Mouse (Mus musculus) thymus, postnatal 10 days (tissue): ENCODE measurements at regions not wholly inside any gene's neighbourhood (a gene's known extent, or its start where the extent isn't known, plus 50 kb on each side); places are given as distances from the start of the nearest gene placed in this dataset.

ENCODE experiments used
- DNase-seq, 2 experiments: peaks; one replicate each; pipeline ENCODE4 v3.0.0; 2021; ENCODE audit warnings: low spot score in 2 of 2

GRCm38 (mm10) chr9:41697611-41698467, 426.3 kb downstream of the Sorl1 start:
- no peak for DNase-seq

GRCm38 (mm10) chr9:41697160-41697559, 426.9 kb downstream of the Sorl1 start:
- no peak for DNase-seq

GRCm38 (mm10) chr9:41682911-41683310, 441.2 kb downstream of the Sorl1 start:
- no peak for DNase-seq

DNA sequence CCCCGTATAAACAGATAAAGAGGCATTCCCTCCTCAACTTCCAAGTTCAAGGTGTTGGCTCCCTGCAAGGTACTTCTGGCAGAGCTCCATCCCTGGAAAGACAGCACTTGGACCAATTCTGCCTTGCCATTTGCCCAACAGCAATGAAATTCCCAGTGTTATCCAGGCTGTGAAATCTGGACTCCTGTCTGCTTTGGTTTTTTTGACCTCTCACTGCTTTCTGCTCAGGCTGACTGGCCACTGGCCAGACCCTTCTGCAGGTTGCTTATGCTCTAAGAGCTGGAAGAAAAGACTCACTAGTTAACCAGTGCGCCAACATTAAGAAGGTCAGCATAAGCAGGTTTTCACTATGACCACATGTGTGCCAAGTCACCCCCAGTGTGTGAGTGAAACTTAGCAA, 448.4 kb downstream of the Sorl1 start:
- no peak for DNase-seq

GRCm38 (mm10) chr9:41672958-41673357, 451.1 kb downstream of the Sorl1 start:
- DNase-seq, result no peak

GRCm38 (mm10) chr9:41668741-41669140, 455.4 kb downstream of the Sorl1 start:
- DNase-seq, result no peak

- DNase-seq, result no peak
These were observed 459.0 kb downstream of the Sorl1 start for GRCm38 (mm10) chr9:41665000-41665685.

DNA sequence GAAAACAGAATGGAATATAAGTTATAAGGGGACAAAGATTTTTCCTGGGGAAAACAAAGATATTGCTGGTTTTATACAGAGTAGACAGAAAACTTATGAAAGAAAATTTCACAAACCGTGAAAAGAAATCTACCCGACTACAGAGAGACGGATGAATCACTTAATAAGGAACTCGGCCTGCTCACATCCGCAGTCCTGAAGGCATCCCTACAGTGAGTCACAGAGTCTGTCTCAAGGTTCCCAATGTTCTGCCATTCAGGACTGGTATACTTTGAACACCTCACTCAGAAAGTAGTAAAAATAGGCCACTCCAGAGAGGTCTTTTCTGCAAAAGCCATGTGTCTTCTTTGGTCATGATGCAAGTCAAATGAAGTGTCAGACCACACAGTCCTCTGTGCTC, 463.5 kb downstream of the Sorl1 start:
- DNase-seq, result no peak

DNA sequence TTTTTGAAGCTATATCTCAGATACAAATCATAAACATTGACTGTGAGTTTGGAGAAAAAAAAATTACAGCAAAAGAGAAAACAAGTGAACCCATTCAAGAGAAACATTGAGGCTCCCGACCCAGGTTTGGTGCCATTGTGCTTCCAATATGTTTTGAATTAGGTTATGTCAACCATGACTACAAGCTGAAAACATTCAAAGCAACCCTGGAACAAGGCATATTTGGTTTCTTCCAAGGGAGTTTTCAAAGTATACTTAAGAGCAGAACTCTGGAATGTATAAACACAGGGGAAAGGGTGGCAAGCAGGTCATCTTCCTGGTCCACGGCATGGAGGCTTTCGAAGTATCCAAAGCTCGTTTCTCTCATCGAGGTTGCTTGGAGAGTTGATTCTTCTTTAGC, 464.1 kb downstream of the Sorl1 start:
- DNase-seq, result no peak

DNA sequence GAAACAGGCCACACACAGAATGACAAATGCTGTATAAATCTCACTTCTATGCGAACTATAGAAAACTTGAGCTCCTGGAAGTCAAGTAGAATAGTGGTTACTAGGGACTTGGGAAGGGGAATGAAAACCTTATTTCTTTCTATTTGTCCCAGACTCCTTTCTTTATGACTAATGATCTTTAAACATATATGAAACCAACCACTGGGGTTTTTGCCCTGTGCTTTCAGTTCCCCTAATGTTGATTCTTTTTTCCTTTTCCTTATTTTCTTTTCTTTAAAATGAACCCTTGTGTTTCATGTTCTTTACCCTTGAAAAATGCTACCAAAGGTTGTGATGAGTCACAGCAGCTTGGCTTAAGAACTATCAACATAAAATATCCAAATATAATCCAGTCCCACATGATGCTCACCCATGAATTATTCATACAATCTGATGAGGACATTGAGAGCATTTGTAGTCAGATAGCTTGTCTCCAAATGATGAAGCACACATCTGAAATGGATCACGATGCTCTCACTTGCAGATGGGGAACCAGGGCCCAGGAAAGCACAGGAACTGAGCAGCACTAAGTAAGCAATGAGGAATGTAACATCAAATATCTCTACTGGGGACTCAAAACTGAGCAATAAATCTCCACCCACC, 470.2 kb upstream of the Ubash3b start:
- DNase-seq, result no peak

DNA sequence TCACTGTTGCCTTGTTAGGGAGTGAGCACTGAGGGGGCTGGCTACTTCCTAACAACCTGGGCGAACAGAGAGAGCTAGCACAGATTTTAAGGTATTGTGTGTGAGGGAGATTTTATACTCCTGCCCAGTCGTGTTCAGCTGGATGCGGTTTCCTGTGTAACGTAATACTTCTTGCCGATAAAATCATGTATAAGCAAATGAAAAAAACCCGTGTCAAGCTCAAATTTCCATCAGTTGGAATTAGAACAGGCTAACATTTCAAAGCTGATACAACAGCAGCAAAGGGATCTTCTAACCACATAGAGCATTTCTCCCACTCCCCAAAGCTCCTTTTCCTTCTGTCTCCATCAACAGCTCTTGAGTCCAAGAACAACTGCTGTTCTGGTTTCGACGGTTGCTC, 459.8 kb upstream of the Ubash3b start:
- DNase-seq, result no peak

DNA sequence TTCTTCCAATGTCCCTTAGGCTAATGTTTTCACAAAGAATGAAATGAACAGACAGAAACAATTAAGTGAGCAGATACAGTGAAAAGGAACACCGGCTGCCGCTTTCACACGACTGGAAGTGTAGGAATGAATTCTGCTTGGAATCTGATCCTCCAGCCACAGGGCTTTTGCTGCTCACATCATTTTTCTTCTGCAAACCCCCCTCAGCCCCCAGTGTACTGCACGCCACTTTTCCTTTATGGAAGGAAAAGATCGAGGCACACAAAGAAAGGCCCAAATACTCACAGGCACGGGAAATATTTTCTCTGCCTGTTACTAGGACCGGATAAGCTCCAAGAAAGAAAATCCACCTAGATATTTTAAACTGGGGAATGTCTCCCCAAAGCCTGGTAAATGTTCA, 452.5 kb upstream of the Ubash3b start:
- DNase-seq, result no peak

GRCm38 (mm10) chr9:41612802-41613550, 451.5 kb upstream of the Ubash3b start:
- DNase-seq, result no peak

DNA sequence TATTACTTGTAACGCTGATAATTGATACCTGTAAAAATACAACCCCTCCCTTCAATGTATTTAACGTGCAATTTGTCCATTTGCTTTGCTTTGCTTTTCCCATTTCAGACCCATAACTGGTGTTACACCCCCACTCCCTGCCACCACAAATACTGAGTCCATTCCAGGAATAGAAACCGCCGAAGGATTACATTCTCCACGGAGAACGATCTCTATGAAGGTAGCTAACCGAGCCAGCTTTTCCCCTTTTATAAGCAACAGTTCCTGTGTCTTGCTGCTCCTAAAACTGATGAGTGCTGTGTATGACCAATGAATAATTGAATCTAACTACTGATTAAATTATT, 450.9 kb upstream of the Ubash3b start:
- no peak for DNase-seq

GRCm38 (mm10) chr9:41611534-41612451, 450.3 kb upstream of the Ubash3b start:
- DNase-seq, result no peak

GRCm38 (mm10) chr9:41610347-41610746, 448.9 kb upstream of the Ubash3b start:
- DNase-seq, result no peak

GRCm38 (mm10) chr9:41606136-41606535, 444.6 kb upstream of the Ubash3b start:
- no peak for DNase-seq

DNA sequence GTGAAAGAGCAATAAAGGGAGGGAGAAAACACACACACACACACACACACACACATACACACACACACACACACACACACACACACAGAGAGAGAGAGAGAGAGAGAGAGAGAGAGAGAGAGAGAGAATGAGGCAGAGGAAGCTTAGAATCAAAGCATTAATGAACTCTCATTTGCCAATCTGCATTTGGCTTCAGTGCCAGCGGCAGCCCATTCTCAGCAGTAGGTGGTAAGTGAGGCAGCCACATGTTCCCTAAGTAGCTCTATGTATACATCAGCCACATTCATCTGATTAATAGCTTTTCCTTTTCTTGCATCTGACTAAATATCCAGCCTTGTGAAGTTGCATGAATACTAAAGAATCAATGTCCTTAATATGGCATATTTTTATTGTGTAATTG, 443.4 kb upstream of the Ubash3b start:
- no peak for DNase-seq

- no peak for DNase-seq
These were observed 439.3 kb upstream of the Ubash3b start for GRCm38 (mm10) chr9:41600778-41601177.

DNA sequence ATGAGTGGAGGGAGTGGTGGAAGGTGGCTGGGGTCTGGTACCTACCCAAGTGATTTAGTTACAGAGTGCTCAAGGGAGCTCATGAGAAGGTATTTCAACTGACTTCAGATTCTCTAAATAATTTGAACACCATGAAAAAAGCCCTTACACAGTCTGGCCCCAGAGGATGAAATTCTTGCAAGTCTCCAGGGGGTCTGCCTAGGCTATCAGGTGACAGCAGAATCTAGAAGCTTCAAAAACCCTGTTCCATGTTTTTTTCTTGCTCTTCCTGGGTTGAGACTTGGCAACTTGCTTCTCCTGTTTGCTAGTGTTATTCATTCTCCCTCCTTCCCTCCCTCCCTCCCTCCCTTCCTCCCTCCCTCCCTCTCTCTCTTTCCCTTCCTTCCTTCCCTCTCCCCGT, 438.4 kb upstream of the Ubash3b start:
- DNase-seq, result no peak

DNA sequence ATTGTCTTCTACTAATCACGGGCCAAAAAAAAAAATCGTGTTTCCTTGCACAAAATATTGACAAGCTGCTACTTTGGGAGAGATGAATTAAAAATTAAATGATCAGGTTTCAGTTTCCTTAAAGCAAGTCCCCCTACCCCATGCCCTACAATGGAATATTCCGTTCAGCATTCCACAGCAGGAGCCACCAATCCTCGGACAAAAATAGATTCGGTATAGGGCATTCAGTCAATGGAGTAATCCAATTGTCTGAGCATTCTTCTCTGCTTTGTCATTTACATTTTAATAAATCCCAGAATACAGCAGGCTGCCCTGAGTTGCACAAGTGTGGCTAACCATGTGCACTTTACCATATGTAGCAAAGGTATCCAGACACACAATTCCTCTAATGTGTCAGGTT, 434.3 kb upstream of the Ubash3b start:
- no peak for DNase-seq
